Mouse (Mus musculus): ENCODE data around the gene Col25a1. TPM values are rescaled to one million over a fixed set of nuclear protein-coding genes. Genes with fewer than 3 reads are reported as not detected.
A peak's percentile ranks its signal among the peaks of the same experiment; 100 is the strongest.

The Col25a1 gene
- total RNA-seq, 2 experiments from 2014 or later: 44.9 to 47.0 TPM

DNA sequence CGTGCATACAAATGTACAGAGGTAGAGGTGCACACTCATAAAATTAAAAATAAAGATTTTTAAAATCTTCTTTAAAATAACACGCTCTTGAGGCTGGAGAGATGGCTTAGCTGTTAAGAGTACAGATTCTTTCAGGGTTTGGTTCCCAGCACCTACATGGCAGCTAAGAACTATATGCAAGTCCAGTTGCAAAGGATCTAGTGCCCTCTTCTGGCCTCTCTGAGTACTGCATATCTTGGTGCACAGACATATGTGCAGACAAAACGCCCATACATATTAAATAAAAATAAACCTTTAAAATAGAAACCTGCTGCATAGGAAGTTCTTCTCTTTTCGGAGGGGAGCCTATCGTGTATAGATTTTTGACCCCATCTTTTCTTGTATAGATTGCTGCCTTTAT is 497.1 kb downstream of the Col25a1 start:
- TF ChIP-seq CTCF (IDR thresholded peaks at IDR 0.05): peak; percentile 15
- no peak overlapping the region for H3K27ac ChIP-seq
- H3K4me3 ChIP-seq: no peak overlapping the region
- intact Hi-C loops (cut with DNase I): no loop called here
- DNase-seq (ENCODE audit: extremely low spot score in 1 of 2, low spot score in 2 of 2): no peak

DNA sequence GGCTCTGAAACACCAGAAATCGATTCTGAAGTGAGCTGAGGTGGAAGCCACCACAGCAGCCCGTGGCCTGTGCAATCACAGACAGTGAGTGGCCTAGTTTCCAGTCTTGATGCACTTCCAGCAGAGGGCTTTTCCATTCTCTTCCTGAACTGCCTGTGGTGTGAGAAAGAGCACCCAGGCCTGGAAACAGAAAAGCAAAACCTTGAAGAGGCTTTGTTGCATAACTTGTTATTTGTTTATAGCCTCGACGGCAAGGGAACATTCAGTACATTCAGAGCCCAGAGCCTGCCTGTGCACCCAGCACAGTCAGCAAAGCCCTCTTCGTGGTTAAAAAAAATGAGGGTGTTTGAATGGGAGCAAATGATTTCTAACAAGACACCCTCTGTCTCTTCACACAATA is 502.6 kb downstream of the Col25a1 start:
- intact Hi-C loops (cut with DNase I): no loop called here
- no peak for TF ChIP-seq CTCF (IDR thresholded peaks at IDR 0.05)
- Histone ChIP-seq H3K4me3 (no peak overlapping the region), H3K27ac (no peak overlapping the region; the same call in 1 of the 2 replicates)
- no peak for DNase-seq (ENCODE audit: extremely low spot score in 1 of 2, low spot score in 2 of 2)

DNA sequence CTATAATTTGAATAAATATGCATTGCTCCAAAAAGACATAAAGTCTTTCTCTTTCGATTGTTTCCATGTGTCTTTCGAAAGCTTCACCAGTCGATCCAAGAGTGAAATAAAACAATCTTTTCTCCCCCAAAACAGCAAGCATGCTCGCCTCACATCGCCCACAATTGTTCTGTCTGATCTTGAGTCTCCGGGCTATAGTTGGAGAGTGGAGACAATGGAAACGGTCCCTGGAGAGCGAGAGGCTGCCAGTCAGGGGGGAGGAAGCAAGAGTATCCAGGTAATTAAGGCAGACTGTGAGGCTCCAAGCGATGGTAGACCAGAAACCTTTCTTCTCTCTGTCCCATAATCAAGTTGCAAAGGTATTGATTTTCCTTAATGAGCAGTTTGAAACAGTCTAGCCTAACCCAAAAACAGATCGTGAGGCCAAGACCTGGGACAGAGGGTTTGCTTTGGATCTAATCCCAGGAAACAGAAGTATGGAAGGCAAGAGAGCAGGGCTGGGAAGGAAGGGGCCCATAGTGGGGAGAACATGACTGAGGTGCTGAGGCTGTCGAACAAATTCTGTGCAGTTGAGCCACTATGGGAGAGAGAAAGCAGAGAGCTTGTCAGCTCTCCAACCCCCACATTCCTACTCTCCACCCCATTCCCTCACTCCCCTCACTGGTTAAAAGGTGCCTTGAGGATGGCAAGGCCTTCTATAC is 515.0 kb downstream of the Col25a1 start:
- Histone ChIP-seq H3K27ac (no peak overlapping the region), H3K4me3 (no peak overlapping the region)
- no peak for DNase-seq (ENCODE audit: extremely low spot score in 1 of 2, low spot score in 2 of 2)
- no peak for TF ChIP-seq CTCF (IDR thresholded peaks at IDR 0.05)
- intact Hi-C loops (cut with DNase I): no loop called here

Other genes with a start within 250 kb of the Col25a1 start
- 1 to 10 TPM; 4.3 to 6.6 TPM for gene Casp6, start 230.1 kb upstream of the Col25a1 start, total RNA-seq (2021)
- 1 to 10 TPM; 1.2 to 1.4 TPM for gene Mcub, start 161.3 kb upstream of the Col25a1 start, total RNA-seq (2021)
- 10 to 100 TPM; 58.4 to 70.0 TPM for gene Sec24b, start 69.9 kb upstream of the Col25a1 start, total RNA-seq (2021)